Mouse (Mus musculus) myocyte (in vitro differentiated cells): ENCODE data around the gene Med24. TPM values are rescaled to one million over a fixed set of nuclear protein-coding genes. Genes with fewer than 3 reads are reported as not detected.
A peak's percentile ranks its signal among the peaks of the same experiment; 100 is the strongest.
"Not testable (repeated sequence)": the region's sequence is repeated elsewhere in the genome, so short reads cannot be mapped to it uniquely, and the experiment has no call there.

Experiments used
- H3K27me3 ChIP-seq: one replicate; pipeline ENCODE4 v1.6.1; 2011; ENCODE audit not compliant: control insufficient read depth, insufficient read depth, insufficient read length
- H3K36me3 ChIP-seq: one replicate; pipeline ENCODE4 v1.6.1; 2011; ENCODE audit not compliant: control insufficient read depth, insufficient read depth
- H3K4me2 ChIP-seq: one replicate; pipeline ENCODE4 v1.6.1; 2011; ENCODE audit warnings: low read depth, control low read depth
- H3K4me3 ChIP-seq: one replicate; pipeline ENCODE4 v1.5.1; 2011; ENCODE audit warnings: mild to moderate bottlenecking, control low read depth, moderate library complexity
- H3K79me2 ChIP-seq: one replicate; pipeline ENCODE4 v1.6.1; 2011; ENCODE audit not compliant: control insufficient read depth, insufficient read depth
- H3ac ChIP-seq: one replicate; pipeline ENCODE4 v1.6.1; 2011; ENCODE audit not compliant: control insufficient read depth, insufficient read length
- CEBPB ChIP-seq: IDR thresholded peaks from 2 replicates; pipeline ENCODE4 v1.6.1; 2011; ENCODE audit warnings: mild to moderate bottlenecking, moderate library complexity; ENCODE audit not compliant: poor library complexity, insufficient read depth, severe bottlenecking
- E2F4 ChIP-seq: IDR thresholded peaks from one replicate; pipeline ENCODE4 v1.6.1; 2011; ENCODE audit warnings: mild to moderate bottlenecking, control low read depth, moderate library complexity; ENCODE audit not compliant: insufficient read depth
- MAX ChIP-seq: IDR thresholded peaks from one replicate; pipeline ENCODE4 v1.6.1; 2011; ENCODE audit warnings: low read depth, mild to moderate bottlenecking, control low read depth
- MYOD1 ChIP-seq, 3 experiments: IDR thresholded peaks; one replicate each; pipeline ENCODE4 v1.6.1; 2011; ENCODE audit warnings: control low read depth in 2 of 3, low read depth in 2 of 3, mild to moderate bottlenecking in 2 of 3, moderate library complexity in 1 of 3; ENCODE audit not compliant: insufficient read length in 2 of 3, control insufficient read depth in 1 of 3
- MYOG ChIP-seq, 3 experiments: IDR thresholded peaks; one replicate each; pipeline ENCODE4 v1.6.1; 2011; ENCODE audit warnings: control low read depth in 2 of 3, low read depth in 2 of 3, mild to moderate bottlenecking in 2 of 3; ENCODE audit not compliant: insufficient read length in 2 of 3, control insufficient read depth in 1 of 3, insufficient read depth in 1 of 3
- POLR2A ChIP-seq: IDR thresholded peaks from one replicate; pipeline ENCODE4 v1.6.1; 2011; ENCODE audit warnings: low read depth, mild to moderate bottlenecking, control low read depth, moderate library complexity; ENCODE audit not compliant: insufficient read length
- POLR2AphosphoS2 ChIP-seq: IDR thresholded peaks from one replicate; pipeline ENCODE4 v1.6.1; 2011; ENCODE audit warnings: low read depth, control low read depth; ENCODE audit not compliant: insufficient read length
- REST ChIP-seq: IDR thresholded peaks from one replicate; pipeline ENCODE4 v1.6.1; 2011; ENCODE audit warnings: mild to moderate bottlenecking, control low read depth, moderate library complexity; ENCODE audit not compliant: insufficient read depth, insufficient read length
- SRF ChIP-seq: IDR thresholded peaks from one replicate; pipeline ENCODE4 v1.6.1; 2011; ENCODE audit warnings: low read depth; ENCODE audit not compliant: control insufficient read depth, insufficient read length
- TCF12 ChIP-seq: IDR thresholded peaks from one replicate; pipeline ENCODE4 v1.6.1; 2011; ENCODE audit warnings: mild to moderate bottlenecking, control low read depth; ENCODE audit not compliant: poor library complexity, insufficient read depth, severe bottlenecking
- TCF3 ChIP-seq: IDR thresholded peaks from one replicate; pipeline ENCODE4 v1.6.1; 2011; ENCODE audit warnings: low read depth, control low read depth; ENCODE audit not compliant: insufficient read length
- USF1 ChIP-seq: IDR thresholded peaks from one replicate; pipeline ENCODE4 v1.6.1; 2011; ENCODE audit warnings: low read depth, mild to moderate bottlenecking, control low read depth, moderate library complexity
- polyA plus RNA-seq: library from polyadenylated mRNA; unstranded; fragments of >200 nt; fragmentation: generic; extraction: Trizol; gene quantifications from one replicate; pipeline ENCODE4 v1.2.1, GENCODE M21; 2012; ENCODE audit warnings: missing spikeins

Gene Med24
- polyA plus RNA-seq, 1 experiment: 32.5 TPM

DNA sequence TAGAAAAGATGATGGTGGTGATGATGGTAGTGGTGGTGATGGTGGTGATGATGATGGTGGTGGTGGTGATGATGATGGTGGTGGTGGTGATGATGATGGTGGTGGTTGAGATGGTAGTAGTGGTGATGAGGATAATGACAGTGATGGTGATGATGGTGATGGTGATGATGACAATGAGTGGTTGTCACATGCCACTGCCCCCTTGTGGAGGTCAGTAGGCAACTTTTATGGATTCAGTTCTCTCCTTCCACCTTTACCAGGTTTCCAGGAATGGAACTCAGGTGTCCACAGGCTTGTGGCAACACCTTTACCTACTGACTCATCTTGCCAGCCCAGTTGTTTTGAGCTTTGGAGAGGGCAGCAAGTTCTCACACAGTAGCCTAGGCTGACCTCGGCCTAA, 49.2 kb downstream of the Med24 start:
- Histone ChIP-seq H3ac (no peak overlapping the region), H3K4me3 (no peak overlapping the region), H3K36me3 (peaks cover 4% of the 10 kb centered on the region), H3K4me2 (no peak overlapping the region), H3K79me2 (peaks cover 26% of the 10 kb centered on the region), H3K27me3 (no peaks in the 10 kb centered on the region)
- TF ChIP-seq USF1 (no peak), E2F4 (no peak), CEBPB (no peak), POLR2AphosphoS2 (no peak), SRF (no peak)

DNA sequence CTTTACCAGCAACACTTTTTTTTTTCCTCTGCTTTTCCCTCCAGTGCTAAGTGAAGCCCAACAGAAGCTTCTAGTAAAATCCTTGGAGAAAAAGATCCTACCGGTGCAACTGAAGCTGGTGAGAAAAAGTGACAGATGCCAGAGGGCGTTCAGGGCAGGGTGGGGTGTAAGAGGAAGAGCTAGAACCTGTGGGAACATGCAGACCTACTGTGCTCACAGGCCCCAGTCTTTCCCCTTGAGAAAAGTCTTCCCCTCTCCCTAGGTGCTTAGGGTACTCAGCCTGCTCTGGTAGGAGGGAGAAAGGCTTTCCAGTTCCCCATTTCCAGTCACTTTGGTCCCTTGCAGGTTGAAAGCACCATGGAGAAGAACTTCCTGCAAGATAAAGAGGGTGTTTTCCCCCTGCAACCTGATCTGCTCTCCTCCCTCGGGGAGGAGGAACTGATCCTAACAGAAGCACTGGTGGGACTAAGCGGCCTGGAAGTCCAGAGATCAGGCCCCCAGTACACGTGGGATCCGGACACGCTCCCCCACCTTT, 53.3 kb downstream of the Med24 start:
- no peak overlapping the region for H3K4me2 ChIP-seq
- no peak overlapping the region for H3K4me3 ChIP-seq
- no peak overlapping the region for H3ac ChIP-seq
- H3K36me3 ChIP-seq: no peaks in the 10 kb centered on the region
- H3K79me2 ChIP-seq: no peaks in the 10 kb centered on the region
- H3K27me3 ChIP-seq: no peaks in the 10 kb centered on the region
- TF ChIP-seq MYOD1 (IDR thresholded peaks at IDR 0.05; ENCODE audit: control insufficient read depth in 1 of 3, insufficient read length in 2 of 3, low read depth in 2 of 3): no peak
- no peak for TF ChIP-seq POLR2A
- no peak for TF ChIP-seq TCF3
- TF ChIP-seq TCF12: no peak
- TF ChIP-seq E2F4: no peak
- no peak for TF ChIP-seq MAX
- no peak for TF ChIP-seq SRF
- no peak for TF ChIP-seq USF1

DNA sequence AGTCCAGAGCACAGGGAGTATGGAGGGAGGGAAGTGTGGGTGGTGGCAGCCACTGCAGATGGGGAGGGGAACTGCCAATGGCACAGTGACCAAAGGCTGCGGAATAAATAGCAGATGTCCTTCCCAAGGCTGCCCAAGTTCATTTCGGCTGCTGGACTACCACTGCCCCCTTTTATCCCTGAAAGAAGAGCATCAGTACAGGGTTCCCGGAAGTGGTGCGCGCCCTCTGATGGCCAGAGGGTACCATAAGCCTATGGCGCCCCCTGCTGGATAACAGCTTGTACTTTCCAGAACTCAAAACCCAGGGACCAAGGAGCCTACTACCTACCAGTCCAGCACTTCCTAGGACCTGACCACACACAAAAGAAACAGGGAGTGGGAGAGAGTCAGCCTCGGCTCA, 56.1 kb downstream of the Med24 start:
- Histone ChIP-seq H3K27me3 (peaks cover 21% of the 10 kb centered on the region), H3K4me2 (peak overlapping the region; percentile 44)
- H3K36me3 ChIP-seq, H3K4me3 ChIP-seq, H3ac ChIP-seq, H3K79me2 ChIP-seq: not testable (repeated sequence)

GRCm38 (mm10) chr11:98672482-98672881, 56.8 kb downstream of the Med24 start:
- H3K27me3 ChIP-seq: peaks cover 28% of the 10 kb centered on the region
- no peaks in the 10 kb centered on the region for H3K79me2 ChIP-seq
- no peaks in the 10 kb centered on the region for H3K36me3 ChIP-seq
- no peak overlapping the region for H3ac ChIP-seq
- TF ChIP-seq POLR2A: no peak
- no peak for TF ChIP-seq REST
- TF ChIP-seq CEBPB: no peak
- no peak for TF ChIP-seq MYOD1 (IDR thresholded peaks at IDR 0.05; ENCODE audit: control insufficient read depth in 1 of 3, insufficient read length in 2 of 3, low read depth in 2 of 3)
- TF ChIP-seq POLR2AphosphoS2: no peak
- TF ChIP-seq MAX: no peak
- no peak for TF ChIP-seq TCF3
- no peak for TF ChIP-seq SRF
- TF ChIP-seq TCF12: no peak
- no peak for TF ChIP-seq MYOG (IDR thresholded peaks at IDR 0.05; ENCODE audit: control insufficient read depth in 1 of 3, insufficient read depth in 1 of 3, insufficient read length in 2 of 3, low read depth in 2 of 3)
- TF ChIP-seq E2F4: no peak
- TF ChIP-seq USF1: no peak
- H3K4me2 ChIP-seq: no peak overlapping the region
- no peak overlapping the region for H3K4me3 ChIP-seq

DNA sequence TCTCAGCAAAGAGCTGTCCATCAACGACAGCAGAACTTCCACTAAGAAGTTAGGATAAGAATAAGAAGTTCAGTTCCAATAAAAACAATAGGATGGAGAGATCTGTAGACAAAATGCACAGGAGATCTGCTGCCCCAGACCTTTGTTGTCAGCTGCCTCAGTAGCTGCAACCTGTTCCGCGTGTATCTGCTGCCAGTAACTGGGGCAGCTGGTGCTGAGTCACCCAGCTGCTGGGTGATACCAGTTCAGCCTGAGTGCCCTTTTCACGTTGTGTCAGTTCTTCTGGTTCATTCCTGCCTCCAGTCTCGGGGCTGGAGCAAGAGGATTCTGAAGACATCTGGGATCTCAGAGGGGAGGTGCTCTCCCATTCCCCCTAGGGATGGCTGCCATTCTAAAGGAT, 57.4 kb downstream of the Med24 start:
- peaks cover 34% of the 10 kb centered on the region for H3K27me3 ChIP-seq
- H3ac ChIP-seq: no peak overlapping the region
- no peak overlapping the region for H3K4me3 ChIP-seq
- H3K4me2 ChIP-seq: no peak overlapping the region
- no peaks in the 10 kb centered on the region for H3K79me2 ChIP-seq
- H3K36me3 ChIP-seq: no peaks in the 10 kb centered on the region
- TF ChIP-seq MYOD1 (IDR thresholded peaks at IDR 0.05; ENCODE audit: control insufficient read depth in 1 of 3, insufficient read length in 2 of 3, low read depth in 2 of 3) (peak in 2 of 3 experiments; percentile 71 to 79), MAX (no peak), MYOG (IDR thresholded peaks at IDR 0.05; ENCODE audit: control insufficient read depth in 1 of 3, insufficient read depth in 1 of 3, insufficient read length in 2 of 3, low read depth in 2 of 3) (peak; percentile 54 to 78 (median 68)), SRF (no peak), REST (no peak)
